Mouse (Mus musculus): ENCODE results near the gene Cmtm1.

DNA sequence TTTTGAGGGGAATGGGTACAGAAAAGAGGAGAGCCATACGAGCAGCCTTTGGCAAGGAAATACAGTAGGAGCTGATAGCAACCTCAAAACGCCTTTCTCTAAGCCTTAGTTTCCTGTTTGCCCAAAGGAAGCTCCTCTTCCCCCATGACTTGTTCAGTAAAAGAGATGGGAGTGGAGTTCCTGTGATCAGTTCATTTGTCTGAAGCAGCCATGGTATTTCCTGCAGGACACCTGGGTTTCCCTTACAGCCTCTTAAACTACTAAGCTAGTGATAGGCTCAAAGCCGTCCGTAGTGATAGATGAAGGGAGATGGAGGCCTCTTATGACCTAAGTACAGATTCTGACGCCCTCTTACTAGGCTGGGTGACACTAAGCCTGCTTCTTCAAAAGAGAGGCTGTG, 32.5 kb upstream of the Cmtm1 start:
- TF ChIP-seq POLR2A (IDR thresholded peaks at IDR 0.05; ENCODE audit: control insufficient read depth in 1 of 2, insufficient read depth in 1 of 2, low read depth in 1 of 2, low read length in 2 of 2, poor library complexity in 1 of 2) (no peak), GABPA (IDR thresholded peaks at IDR 0.05; ENCODE audit: low read depth, low read length) (no peak), TBP (IDR thresholded peaks at IDR 0.05; ENCODE audit: low read depth, low read length) (no peak), CTCF (IDR thresholded peaks at IDR 0.05 in 2 of 3, conservative IDR thresholded peaks at IDR 0.05 in 1 of 3; ENCODE audit: control insufficient read depth in 1 of 3, insufficient read depth in 1 of 3, low read depth in 2 of 3, low read length in 3 of 3, poor library complexity in 1 of 3, severe bottlenecking in 1 of 3) (no peak), MYC (IDR thresholded peaks at IDR 0.05; ENCODE audit: low read depth, low read length) (no peak), USF2 (IDR thresholded peaks at IDR 0.05; ENCODE audit: borderline replicate concordance in 1 of 2, insufficient read depth in 1 of 2, low read depth in 1 of 2, low read length in 2 of 2) (no peak), MYB (IDR thresholded peaks at IDR 0.05; ENCODE audit: low read depth, low read length) (no peak), EP300 (IDR thresholded peaks at IDR 0.05; ENCODE audit: low read depth in 1 of 2, low read length in 2 of 2) (no peak), MAX (IDR thresholded peaks at IDR 0.05; ENCODE audit: low read length) (no peak), GATA1 (IDR thresholded peaks at IDR 0.05; ENCODE audit: low read depth, low read length) (no peak)

Measured in MEL (cell line).